Mouse (Mus musculus): ENCODE results near the gene Copg2. TPM values are rescaled to one million over a fixed set of nuclear protein-coding genes. Genes with fewer than 3 reads are reported as not detected.

Copg2 gene
- polyA plus RNA-seq, 1 experiment from 2014 or later: 26.8 TPM

DNA sequence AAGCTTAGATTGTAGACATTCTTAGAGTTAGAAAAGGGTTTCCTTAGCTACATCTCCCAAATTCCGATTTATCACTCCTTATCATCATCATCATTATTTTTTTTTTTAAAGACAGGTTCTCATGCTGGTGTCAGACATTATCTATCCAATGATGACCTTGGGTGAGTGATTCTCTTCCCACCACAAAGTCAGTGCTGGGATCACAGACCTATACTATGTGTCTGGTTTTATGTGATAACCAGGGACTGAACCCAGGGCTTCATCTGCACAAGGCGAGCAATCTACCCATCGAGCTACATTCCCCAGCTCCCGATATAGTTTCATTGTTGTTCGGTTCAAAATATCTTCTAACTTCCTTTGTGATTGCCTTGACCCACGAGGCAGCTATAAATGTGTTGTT is 183.1 kb downstream of the Copg2 start:
- Histone ChIP-seq H3K9ac (ENCODE audit: low read depth, low read length) (no peak overlapping the region), H3K4me2 (ENCODE audit: low read length) (no peak overlapping the region), H3K36me3 (ENCODE audit: control insufficient read depth, insufficient read depth, low read length) (no peaks in the 10 kb centered on the region), H3K4me3 (ENCODE audit: low read depth, low read length) (no peak overlapping the region), H3K27ac (ENCODE audit: low read length) (no peak overlapping the region), H3K4me1 (ENCODE audit: control insufficient read depth, insufficient read depth, low read length) (peaks cover 4% of the 10 kb centered on the region), H3K27me3 (ENCODE audit: control insufficient read depth, insufficient read depth, low read depth, low read length) (no peaks in the 10 kb centered on the region), H3K9me3 (replicated peaks; ENCODE audit: control insufficient read depth, low read length, poor library complexity, severe bottlenecking) (no peaks in the 10 kb centered on the region)
- WGBS: 87% methylated on average over 6 of the region's 6 CpGs
- no peak for ATAC-seq

DNA sequence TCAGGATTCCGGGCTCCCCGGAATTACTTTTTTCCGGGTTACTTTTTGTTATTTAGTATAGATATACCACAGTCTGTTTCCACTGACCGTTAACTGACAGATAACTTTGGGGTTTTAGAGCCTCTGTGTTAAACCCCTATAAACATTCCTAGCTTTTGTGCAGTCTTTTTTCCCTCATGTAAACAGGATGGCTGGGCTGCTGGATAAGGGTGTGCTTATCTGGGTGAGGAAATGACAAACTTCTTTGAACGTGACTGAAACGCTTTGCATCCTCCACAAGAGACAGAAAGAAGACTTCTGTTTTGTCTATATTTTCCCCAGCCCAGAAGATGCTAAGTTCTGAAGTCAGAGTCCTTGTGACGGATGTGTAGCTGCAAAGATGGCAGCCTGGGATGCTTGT is 184.1 kb downstream of the Copg2 start:
- ATAC-seq: no peak
- Histone ChIP-seq H3K27ac (ENCODE audit: low read length) (no peak overlapping the region), H3K4me1 (ENCODE audit: control insufficient read depth, insufficient read depth, low read length) (peaks cover 4% of the 10 kb centered on the region), H3K36me3 (ENCODE audit: control insufficient read depth, insufficient read depth, low read length) (no peaks in the 10 kb centered on the region), H3K4me3 (ENCODE audit: low read depth, low read length) (no peak overlapping the region), H3K9me3 (replicated peaks; ENCODE audit: control insufficient read depth, low read length, poor library complexity, severe bottlenecking) (no peaks in the 10 kb centered on the region), H3K27me3 (ENCODE audit: control insufficient read depth, insufficient read depth, low read depth, low read length) (no peaks in the 10 kb centered on the region), H3K4me2 (ENCODE audit: low read length) (no peak overlapping the region), H3K9ac (ENCODE audit: low read depth, low read length) (no peak overlapping the region)
- WGBS: 69% methylated on average over 7 of the region's 7 CpGs

GRCm38 (mm10) chr6:30711365-30711763 is 185.2 kb downstream of the Copg2 start:
- no peaks in the 10 kb centered on the region for H3K27me3 ChIP-seq (ENCODE audit: control insufficient read depth, insufficient read depth, low read depth, low read length)
- no peak overlapping the region for H3K9ac ChIP-seq (ENCODE audit: low read depth, low read length)
- 69% methylated on average over 10 of the region's 10 CpGs for WGBS
- H3K4me2 ChIP-seq (ENCODE audit: low read length): no peak overlapping the region
- no peak overlapping the region for H3K27ac ChIP-seq (ENCODE audit: low read length)
- ATAC-seq: no peak
- no peaks in the 10 kb centered on the region for H3K9me3 ChIP-seq (replicated peaks; ENCODE audit: control insufficient read depth, low read length, poor library complexity, severe bottlenecking)
- no peaks in the 10 kb centered on the region for H3K36me3 ChIP-seq (ENCODE audit: control insufficient read depth, insufficient read depth, low read length)
- no peak overlapping the region for H3K4me3 ChIP-seq (ENCODE audit: low read depth, low read length)
- H3K4me1 ChIP-seq (ENCODE audit: control insufficient read depth, insufficient read depth, low read length): peaks cover 4% of the 10 kb centered on the region

DNA sequence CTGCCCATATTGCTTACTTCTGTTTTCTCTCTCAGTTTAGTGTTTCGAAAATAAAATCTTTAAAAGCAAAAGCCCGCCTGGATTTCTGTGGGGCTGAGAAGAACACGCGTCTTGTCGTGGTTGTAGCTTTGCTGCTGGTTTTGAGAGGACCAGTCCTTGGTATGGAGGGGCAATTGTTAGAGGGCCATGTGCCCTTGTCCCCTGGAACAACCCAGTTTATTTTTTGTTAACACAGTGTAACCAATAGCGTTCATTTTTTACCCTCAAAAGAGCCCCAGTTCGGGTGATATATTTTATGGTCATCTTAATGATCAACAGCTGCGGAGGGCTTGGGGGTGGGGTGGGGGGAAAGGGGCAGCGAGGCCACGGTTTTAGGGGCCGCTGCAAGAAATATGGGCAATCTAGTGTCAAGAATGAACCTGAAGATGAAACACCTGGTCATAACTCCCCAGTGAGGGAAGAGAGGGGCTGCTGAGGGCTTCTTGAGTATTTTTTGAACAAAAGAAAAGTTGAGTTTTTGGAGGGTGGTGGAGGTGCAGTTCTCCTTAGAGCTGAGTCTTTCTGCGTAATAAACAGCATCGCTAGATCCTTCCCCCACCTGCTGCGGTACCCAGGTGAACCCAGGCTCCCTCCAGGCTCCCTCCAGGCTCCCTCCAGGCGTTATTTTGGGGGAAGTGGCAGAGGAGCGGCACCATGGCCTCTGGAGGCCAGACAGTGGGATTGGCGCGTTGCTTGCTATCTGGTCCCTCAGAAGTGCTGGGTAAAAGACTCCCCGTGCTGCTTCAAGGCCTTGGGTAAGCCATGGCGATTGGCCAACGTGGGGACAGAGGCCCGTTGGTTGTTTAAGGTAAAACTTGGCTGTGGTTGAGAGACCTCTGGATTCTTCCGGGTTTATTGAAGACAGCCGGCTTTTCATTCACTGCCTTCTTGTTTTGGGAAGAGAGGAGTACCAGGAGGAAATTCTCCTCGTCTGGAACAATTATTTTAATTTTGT is 185.9 kb downstream of the Copg2 start:
- H3K36me3 ChIP-seq (ENCODE audit: control insufficient read depth, insufficient read depth, low read length): no peaks in the 10 kb centered on the region
- H3K9ac ChIP-seq (ENCODE audit: low read depth, low read length): no peak overlapping the region
- no peak overlapping the region for H3K4me2 ChIP-seq (ENCODE audit: low read length)
- 66% methylated on average over 25 of the region's 25 CpGs for WGBS
- peaks cover 4% of the 10 kb centered on the region for H3K4me1 ChIP-seq (ENCODE audit: control insufficient read depth, insufficient read depth, low read length)
- H3K27ac ChIP-seq (ENCODE audit: low read length): no peak overlapping the region
- no peaks in the 10 kb centered on the region for H3K27me3 ChIP-seq (ENCODE audit: control insufficient read depth, insufficient read depth, low read depth, low read length)
- no peak overlapping the region for H3K4me3 ChIP-seq (ENCODE audit: low read depth, low read length)
- no peak for ATAC-seq
- H3K9me3 ChIP-seq (replicated peaks; ENCODE audit: control insufficient read depth, low read length, poor library complexity, severe bottlenecking): no peaks in the 10 kb centered on the region

DNA sequence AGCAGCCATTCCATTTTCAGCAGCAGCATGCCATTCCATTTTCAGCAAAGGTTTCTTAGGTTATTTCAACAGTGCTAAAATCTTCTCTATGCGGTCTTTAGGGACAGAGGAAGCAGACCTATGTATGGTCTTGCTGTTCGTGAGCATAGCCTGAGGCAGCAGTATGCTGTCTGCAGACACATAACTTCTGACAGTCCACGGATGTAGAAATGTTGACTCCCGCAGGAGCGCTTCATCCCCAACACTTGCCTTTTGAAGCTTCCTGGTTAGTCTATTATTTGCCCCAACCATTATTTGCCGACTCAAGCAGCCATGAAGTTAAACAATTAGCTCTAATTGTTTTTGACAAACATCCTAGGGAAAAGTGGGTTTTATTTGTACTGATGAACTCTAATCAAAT is 187.5 kb downstream of the Copg2 start:
- H3K9ac ChIP-seq (ENCODE audit: low read depth, low read length): no peak overlapping the region
- H3K27me3 ChIP-seq (ENCODE audit: control insufficient read depth, insufficient read depth, low read depth, low read length): no peaks in the 10 kb centered on the region
- 0 out of 2 replicates have a peak overlapping the region, but pooled peaks have one; percentile 5 for H3K27ac ChIP-seq (ENCODE audit: low read length)

GRCm38 (mm10) chr6:30703977-30704602 is 192.5 kb downstream of the Copg2 start:
- no peaks in the 10 kb centered on the region for H3K27me3 ChIP-seq (ENCODE audit: control insufficient read depth, insufficient read depth, low read depth, low read length)
- no peaks in the 10 kb centered on the region for H3K9me3 ChIP-seq (replicated peaks; ENCODE audit: control insufficient read depth, low read length, poor library complexity, severe bottlenecking)
- H3K4me2 ChIP-seq (ENCODE audit: low read length): no peak overlapping the region
- 95% methylated on average over 9 of the region's 9 CpGs for WGBS
- no peak overlapping the region for H3K27ac ChIP-seq (ENCODE audit: low read length)
- H3K4me1 ChIP-seq (ENCODE audit: control insufficient read depth, insufficient read depth, low read length): no peaks in the 10 kb centered on the region
- H3K36me3 ChIP-seq (ENCODE audit: control insufficient read depth, insufficient read depth, low read length): no peaks in the 10 kb centered on the region
- no peak overlapping the region for H3K4me3 ChIP-seq (ENCODE audit: low read depth, low read length)
- ATAC-seq: no peak
- no peak overlapping the region for H3K9ac ChIP-seq (ENCODE audit: low read depth, low read length)

More for the DNA sequence above, 187.5 kb downstream of the Copg2 start:
- no peak for ATAC-seq
- H3K4me1 ChIP-seq (ENCODE audit: control insufficient read depth, insufficient read depth, low read length): peaks cover 4% of the 10 kb centered on the region
- 18% methylated on average over 6 of the region's 6 CpGs for WGBS
- H3K36me3 ChIP-seq (ENCODE audit: control insufficient read depth, insufficient read depth, low read length): no peaks in the 10 kb centered on the region
- H3K4me3 ChIP-seq (ENCODE audit: low read depth, low read length): no peak overlapping the region
- no peaks in the 10 kb centered on the region for H3K9me3 ChIP-seq (replicated peaks; ENCODE audit: control insufficient read depth, low read length, poor library complexity, severe bottlenecking)
- no peak overlapping the region for H3K4me2 ChIP-seq (ENCODE audit: low read length)

GRCm38 (mm10) chr6:30703476-30703875 is 193.1 kb downstream of the Copg2 start:
- H3K4me2 ChIP-seq (ENCODE audit: low read length): no peak overlapping the region
- no peak for ATAC-seq
- H3K27ac ChIP-seq (ENCODE audit: low read length): no peak overlapping the region
- H3K4me3 ChIP-seq (ENCODE audit: low read depth, low read length): no peak overlapping the region
- no peak overlapping the region for H3K9ac ChIP-seq (ENCODE audit: low read depth, low read length)
- H3K9me3 ChIP-seq (replicated peaks; ENCODE audit: control insufficient read depth, low read length, poor library complexity, severe bottlenecking): no peaks in the 10 kb centered on the region
- no peaks in the 10 kb centered on the region for H3K4me1 ChIP-seq (ENCODE audit: control insufficient read depth, insufficient read depth, low read length)
- H3K36me3 ChIP-seq (ENCODE audit: control insufficient read depth, insufficient read depth, low read length): no peaks in the 10 kb centered on the region
- H3K27me3 ChIP-seq (ENCODE audit: control insufficient read depth, insufficient read depth, low read depth, low read length): no peaks in the 10 kb centered on the region
- WGBS: 80% methylated on average over 6 of the region's 6 CpGs

DNA sequence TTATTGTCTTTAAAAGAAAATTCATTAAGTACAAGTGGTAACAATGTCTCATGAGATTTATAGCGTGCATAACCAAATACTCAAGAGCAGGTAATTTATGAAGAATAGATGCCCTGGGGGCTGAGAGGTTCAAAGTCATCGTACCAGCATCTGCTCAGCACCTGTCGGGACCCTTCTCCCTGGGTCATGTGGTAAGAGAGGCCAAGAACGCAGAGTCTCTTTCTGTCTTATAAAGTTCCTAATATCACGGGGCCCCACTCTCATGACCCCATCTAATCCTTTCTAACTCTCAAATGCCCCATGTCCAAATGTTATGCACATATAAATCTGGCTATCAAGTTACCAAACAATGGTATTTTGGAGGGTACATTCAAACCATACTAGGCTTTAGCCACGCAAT is 193.7 kb downstream of the Copg2 start:
- ATAC-seq: no peak
- Histone ChIP-seq H3K27me3 (ENCODE audit: control insufficient read depth, insufficient read depth, low read depth, low read length) (no peaks in the 10 kb centered on the region), H3K9ac (ENCODE audit: low read depth, low read length) (no peak overlapping the region), H3K27ac (ENCODE audit: low read length) (no peak overlapping the region), H3K9me3 (replicated peaks; ENCODE audit: control insufficient read depth, low read length, poor library complexity, severe bottlenecking) (no peaks in the 10 kb centered on the region), H3K4me1 (ENCODE audit: control insufficient read depth, insufficient read depth, low read length) (no peaks in the 10 kb centered on the region), H3K4me3 (ENCODE audit: low read depth, low read length) (no peak overlapping the region), H3K36me3 (ENCODE audit: control insufficient read depth, insufficient read depth, low read length) (no peaks in the 10 kb centered on the region), H3K4me2 (ENCODE audit: low read length) (no peak overlapping the region)
- WGBS: 79% methylated on average over 6 of the region's 6 CpGs

DNA sequence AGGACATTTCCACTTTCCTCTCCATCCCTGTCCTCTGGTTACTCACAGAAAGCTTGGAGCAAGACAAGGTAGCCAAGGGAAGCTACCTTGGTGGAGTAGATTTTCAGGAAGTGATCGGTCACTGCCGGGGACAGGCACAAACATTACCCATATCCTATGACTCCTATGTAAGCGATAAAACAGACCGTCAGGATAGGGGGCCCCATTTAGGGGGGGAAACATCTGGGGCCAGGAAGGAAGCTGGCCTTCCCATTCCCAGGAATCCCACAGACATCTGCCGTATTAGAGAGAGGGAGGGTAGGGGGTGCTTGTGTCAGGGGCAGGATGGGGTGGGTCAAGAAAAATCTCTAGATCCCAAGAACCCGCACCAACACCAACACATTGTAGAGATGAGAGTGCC is 196.4 kb downstream of the Copg2 start:
- ATAC-seq: no peak
- Histone ChIP-seq H3K4me3 (ENCODE audit: low read depth, low read length) (no peak overlapping the region), H3K4me1 (ENCODE audit: control insufficient read depth, insufficient read depth, low read length) (no peaks in the 10 kb centered on the region; the same call in 1 of the 2 replicates), H3K4me2 (ENCODE audit: low read length) (no peak overlapping the region), H3K27ac (ENCODE audit: low read length) (no peak overlapping the region), H3K9me3 (replicated peaks; ENCODE audit: control insufficient read depth, low read length, poor library complexity, severe bottlenecking) (no peaks in the 10 kb centered on the region), H3K9ac (ENCODE audit: low read depth, low read length) (no peak overlapping the region), H3K27me3 (ENCODE audit: control insufficient read depth, insufficient read depth, low read depth, low read length) (no peaks in the 10 kb centered on the region), H3K36me3 (ENCODE audit: control insufficient read depth, insufficient read depth, low read length) (no peaks in the 10 kb centered on the region)
- 91% methylated on average over 6 of the region's 6 CpGs for WGBS
